In genomic region chr9:59484760-59485159, GRCm38 (mm10) we compare ENCODE assay signal across 7 mouse cellular contexts. TPM values are rescaled to one million over a fixed set of nuclear protein-coding genes. Genes with fewer than 3 reads are reported as not detected.
A peak's percentile ranks its signal among the peaks of the same experiment; 100 is the strongest.
DNase-seq lines count a peak whose midpoint lies in the region; ATAC-seq and TF ChIP-seq lines count a peak whose summit lies in the region.

No protein-coding gene starts in this region.

- no peak for ATAC-seq in lung, embryonic 15.5 days (ENCODE audit: borderline replicate concordance, extremely low read depth, low FRiP score, low TSS enrichment)
- no peak for ATAC-seq in embryonic facial prominence, embryonic 13.5 days (ENCODE audit: insufficient number of reproducible peaks, insufficient read depth, low FRiP score, low TSS enrichment, low read depth)
- ATAC-seq in intestine, embryonic 16.5 days = no peak
- ATAC-seq in erythroid progenitor cell, adult 5-6 weeks (replicated peaks; ENCODE audit: low FRiP score, poor library complexity, severe bottlenecking) = no peak

- H3K4me3 ChIP-seq in lung, embryonic 15.5 days = peak overlapping the region; percentile 89
- peak overlapping the region; percentile 99 for H3K4me3 ChIP-seq in embryonic facial prominence, embryonic 13.5 days
- H3K4me3 ChIP-seq in intestine, embryonic 16.5 days (ENCODE audit: low read length) = peak overlapping the region; percentile 98
- peak overlapping the region; percentile 39; the same call in 1 of the 2 replicates for H3K4me3 ChIP-seq in olfactory bulb, adult 2 months (ENCODE audit: insufficient read depth, low read depth, low read length)

- DNase-seq in lung, postnatal 4 days = no peak
- no peak for DNase-seq in cerebellum, adult 8-10 months

- 0 out of 2 replicates have a peak, but pooled peaks cover 4% of the 10 kb centered on the region for H3K4me1 ChIP-seq in lung, embryonic 15.5 days
- H3K4me1 ChIP-seq in embryonic facial prominence, embryonic 13.5 days = peaks cover 10% of the 10 kb centered on the region
- H3K4me1 ChIP-seq in intestine, embryonic 16.5 days (ENCODE audit: control insufficient read depth, insufficient read depth, low read length) = peaks cover 5% of the 10 kb centered on the region
- no peaks in the 10 kb centered on the region for H3K4me1 ChIP-seq in olfactory bulb, adult 2 months (ENCODE audit: control insufficient read depth, insufficient read depth, low read length)

- WGBS in lung, embryonic 15.5 days = 7% methylated on average over 7 of the region's 7 CpGs
- 12% methylated on average over 7 of the region's 7 CpGs for WGBS in embryonic facial prominence, embryonic 13.5 days
- WGBS in intestine, embryonic 16.5 days = 10% methylated on average over 7 of the region's 7 CpGs
- WGBS in olfactory bulb, adult 2 months = 3% methylated on average over 7 of the region's 7 CpGs

- no peaks in the 10 kb centered on the region for H3K27me3 ChIP-seq in lung, embryonic 15.5 days
- H3K27me3 ChIP-seq in embryonic facial prominence, embryonic 13.5 days = no peaks in the 10 kb centered on the region
- no peaks in the 10 kb centered on the region for H3K27me3 ChIP-seq in intestine, embryonic 16.5 days (replicated peaks; ENCODE audit: control insufficient read depth, insufficient read depth, low read length)

- H3K4me2 ChIP-seq in lung, embryonic 15.5 days = peak overlapping the region; percentile 87
- peak overlapping the region; percentile 88 for H3K4me2 ChIP-seq in embryonic facial prominence, embryonic 13.5 days
- peak overlapping the region; percentile 86 for H3K4me2 ChIP-seq in intestine, embryonic 16.5 days (ENCODE audit: low read depth, low read length)

- no peak for TF ChIP-seq CTCF in olfactory bulb, adult 2 months (IDR thresholded peaks at IDR 0.05; ENCODE audit: insufficient read depth, low read depth, low read length)

- H3K27ac ChIP-seq in lung, embryonic 15.5 days = no peak overlapping the region
- H3K27ac ChIP-seq in embryonic facial prominence, embryonic 13.5 days = no peak overlapping the region
- no peak overlapping the region for H3K27ac ChIP-seq in intestine, embryonic 16.5 days (ENCODE audit: low read length)
- H3K27ac ChIP-seq in olfactory bulb, adult 2 months (ENCODE audit: insufficient read depth, low read depth, low read length) = no peak overlapping the region

- no peaks in the 10 kb centered on the region for H3K36me3 ChIP-seq in lung, embryonic 15.5 days
- H3K36me3 ChIP-seq in embryonic facial prominence, embryonic 13.5 days = no peaks in the 10 kb centered on the region
- no peaks in the 10 kb centered on the region for H3K36me3 ChIP-seq in intestine, embryonic 16.5 days (ENCODE audit: control insufficient read depth, insufficient read depth, low read length)

- H3K9ac ChIP-seq in lung, embryonic 15.5 days = peak overlapping the region; percentile 96
- peak overlapping the region; percentile 100 for H3K9ac ChIP-seq in embryonic facial prominence, embryonic 13.5 days
- peak overlapping the region; percentile 99 for H3K9ac ChIP-seq in intestine, embryonic 16.5 days (ENCODE audit: low read depth, low read length)

- H3K9me3 ChIP-seq in lung, embryonic 15.5 days = no peaks in the 10 kb centered on the region
- no peaks in the 10 kb centered on the region for H3K9me3 ChIP-seq in embryonic facial prominence, embryonic 13.5 days
- H3K9me3 ChIP-seq in intestine, embryonic 16.5 days (ENCODE audit: control insufficient read depth, low read length) = no peaks in the 10 kb centered on the region

- TF ChIP-seq POLR2A in olfactory bulb, adult 2 months (IDR thresholded peaks at IDR 0.05; ENCODE audit: insufficient read depth, low read depth, low read length) = no peak

RNA-seq across cellular contexts. Expression of gene Arih1, which starts 1.7 kb away (rescaled TPM):
- polyA plus RNA-seq in lung, embryonic 15.5 days (2015; fragmentation: Nextera tagmentation; extraction: Ambion mirVana) = 13.6 and 15.3 TPM in 2 replicates
- polyA plus RNA-seq in embryonic facial prominence, embryonic 13.5 days (2015; fragmentation: Nextera tagmentation; extraction: Ambion mirVana) = 21.7 and 22.8 TPM in 2 replicates
- polyA plus RNA-seq in intestine, embryonic 16.5 days (2015; fragmentation: Nextera tagmentation; extraction: Ambion mirVana) = 7.2 and 7.7 TPM in 2 replicates
- 87.4 and 236 TPM in 2 replicates for polyA plus RNA-seq in olfactory bulb, adult 2 months (2012; ENCODE audit: insufficient read depth, insufficient read length, low replicate concordance, missing spikeins)
- 59.1 and 63.7 TPM in 2 replicates for total RNA-seq in erythroid progenitor cell, adult 5-6 weeks (2015; ENCODE audit: low replicate concordance)
- 88.5 and 98.1 TPM in 2 replicates for total RNA-seq in erythroid progenitor cell, adult 5-6 weeks (2017; ENCODE audit: low replicate concordance)

RNA-seq across cellular contexts. Expression of gene Hexa, which starts 54.6 kb away (rescaled TPM):
- polyA plus RNA-seq in lung, embryonic 15.5 days (2015; fragmentation: Nextera tagmentation; extraction: Ambion mirVana) = 63.2 and 63.4 TPM in 2 replicates
- polyA plus RNA-seq in embryonic facial prominence, embryonic 13.5 days (2015; fragmentation: Nextera tagmentation; extraction: Ambion mirVana) = 65.4 and 75.2 TPM in 2 replicates
- 179 and 228 TPM in 2 replicates for polyA plus RNA-seq in intestine, embryonic 16.5 days (2015; fragmentation: Nextera tagmentation; extraction: Ambion mirVana)
- not detected in 2 replicates for polyA plus RNA-seq in olfactory bulb, adult 2 months (2012; ENCODE audit: insufficient read depth, insufficient read length, low replicate concordance, missing spikeins)
- total RNA-seq in erythroid progenitor cell, adult 5-6 weeks (2015; ENCODE audit: low replicate concordance) = 19.7 and 23.4 TPM in 2 replicates
- 24.5 and 28.0 TPM in 2 replicates for total RNA-seq in erythroid progenitor cell, adult 5-6 weeks (2017; ENCODE audit: low replicate concordance)

RNA-seq across cellular contexts. Expression of gene Tmem202, which starts 54.9 kb away (rescaled TPM):
- polyA plus RNA-seq in lung, embryonic 15.5 days (2015; fragmentation: Nextera tagmentation; extraction: Ambion mirVana) = 0.20 TPM in 1 of 2 replicates, not detected in the other
- polyA plus RNA-seq in embryonic facial prominence, embryonic 13.5 days (2015; fragmentation: Nextera tagmentation; extraction: Ambion mirVana) = not detected in 2 replicates
- polyA plus RNA-seq in intestine, embryonic 16.5 days (2015; fragmentation: Nextera tagmentation; extraction: Ambion mirVana) = 0.50 and 0.60 TPM in 2 replicates
- not detected in 2 replicates for polyA plus RNA-seq in olfactory bulb, adult 2 months (2012; ENCODE audit: insufficient read depth, insufficient read length, low replicate concordance, missing spikeins)
- total RNA-seq in erythroid progenitor cell, adult 5-6 weeks (2015; ENCODE audit: low replicate concordance) = 3.6 TPM in 1 of 2 replicates, not detected in the other
- not detected in 2 replicates for total RNA-seq in erythroid progenitor cell, adult 5-6 weeks (2017; ENCODE audit: low replicate concordance)

Comparison
In these comparisons a context has a peak if more than half of its experiments do, and no peak if none do; other contexts are left out.
1. H3K4me3 ChIP-seq: peak in every context shown above with its lines; median percentile 99 in embryonic facial prominence, embryonic 13.5 days; 98 in intestine, embryonic 16.5 days; 89 in lung, embryonic 15.5 days; 39 in olfactory bulb, adult 2 months.
2. RNA of gene Hexa, which starts 54.6 kb away (polyA plus RNA-seq): 179 to 228 TPM in intestine, embryonic 16.5 days, 65.4 to 75.2 TPM in embryonic facial prominence, embryonic 13.5 days and 63.2 to 63.4 TPM in lung, embryonic 15.5 days; not detected in olfactory bulb, adult 2 months; every median in the first group is over 10 times any median in the second.
3. Peak in every context shown above with its lines, with median percentiles within 50 percentile points of each other: H3K4me2 ChIP-seq and H3K9ac ChIP-seq.